Mouse (Mus musculus): ENCODE measurements at regions not wholly inside any gene's neighbourhood (a gene's known extent, or its start where the extent isn't known, plus 50 kb on each side); places are given as distances from the start of the nearest gene placed in this dataset.

DNA sequence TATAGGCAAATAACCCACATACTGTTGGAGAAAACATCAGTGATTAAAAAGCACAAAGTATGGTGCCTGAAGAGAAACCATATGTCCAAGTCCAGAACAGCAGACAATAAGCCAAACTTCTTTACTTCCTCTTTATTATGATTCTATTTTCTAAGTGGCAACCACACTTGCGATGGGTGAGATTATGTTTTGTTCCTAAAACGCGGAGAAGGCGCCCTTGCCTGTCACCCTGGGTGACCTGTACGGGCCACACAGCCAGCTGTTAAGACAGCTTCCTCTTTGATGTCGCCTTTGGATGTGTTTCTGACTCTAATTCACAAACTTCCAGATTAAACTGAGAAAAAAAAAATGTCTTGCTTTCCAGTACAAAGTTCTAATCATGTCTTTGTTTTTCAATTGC, 83.9 kb upstream of the Sgip1 start:
- peak; percentile 82 for DNase-seq (ENCODE audit: low read depth, low spot score)
- peaks cover 0 to 5% of the 10 kb centered on the region in 2 experiments; a peak in 1 of 4 replicates for H3K4me1 ChIP-seq (ENCODE audit: control insufficient read depth in 1 of 2, insufficient read depth in 2 of 2, low read length in 2 of 2)
- TF ChIP-seq RCOR1 (IDR thresholded peaks at IDR 0.05; ENCODE audit: low read depth, low read length) (0 out of 2 replicates have a peak, but pooled peaks have one; percentile 40), GATA1 (IDR thresholded peaks at IDR 0.05; ENCODE audit: low read depth, low read length) (peak; percentile 34), EP300 (IDR thresholded peaks at IDR 0.05; ENCODE audit: low read depth in 1 of 2, low read length in 2 of 2) (peak; percentile 51 to 60; a peak in 3 of 4 replicates), ETS1 (IDR thresholded peaks at IDR 0.05; ENCODE audit: low read depth, low read length) (peak; percentile 75), UBTF (IDR thresholded peaks at IDR 0.05; ENCODE audit: borderline replicate concordance, insufficient read depth, low read depth, low read length) (no peak), SIN3A (IDR thresholded peaks at IDR 0.05; ENCODE audit: low read length) (peak; percentile 19; the same call in 1 of the 2 replicates), NELFE (IDR thresholded peaks at IDR 0.05; ENCODE audit: low read depth, low read length) (no peak), ZNF384 (IDR thresholded peaks at IDR 0.05; ENCODE audit: low read depth, low read length) (0 out of 2 replicates have a peak, but pooled peaks have one; percentile 12), SMC3 (IDR thresholded peaks at IDR 0.05; ENCODE audit: low read depth, low read length) (peak; percentile 3; the same call in 1 of the 2 replicates)
- H3K9ac ChIP-seq (ENCODE audit: control insufficient read depth, low read depth, low read length, poor library complexity, severe bottlenecking): no peak overlapping the region
- no peak overlapping the region for H3K4me3 ChIP-seq (ENCODE audit: control insufficient read depth in 1 of 2, insufficient read depth in 1 of 2, low read depth in 2 of 2, low read length in 2 of 2)
- H3K79me2 ChIP-seq (ENCODE audit: control insufficient read depth, insufficient read depth, low read length, poor library complexity): no peaks in the 10 kb centered on the region
- H3K27me3 ChIP-seq (ENCODE audit: control insufficient read depth in 1 of 2, insufficient read depth in 2 of 2, low read length in 2 of 2): peaks cover 0 to 3% of the 10 kb centered on the region in 2 experiments; a peak in 1 of 4 replicates
- no peaks in the 10 kb centered on the region for H3K9me3 ChIP-seq (replicated peaks; ENCODE audit: insufficient read depth, low read length)
- H3K36me3 ChIP-seq (ENCODE audit: control insufficient read depth in 1 of 2, insufficient read depth in 2 of 2, low read length in 2 of 2): peaks cover 0 to 2% of the 10 kb centered on the region in 2 experiments; a peak in 1 of 4 replicates
- H3K27ac ChIP-seq (ENCODE audit: control insufficient read depth, low read depth, low read length): no peak overlapping the region

GRCm38 (mm10) chr4:102658578-102658977, 82.5 kb upstream of the Sgip1 start:
- Histone ChIP-seq H3K36me3 (ENCODE audit: control insufficient read depth in 1 of 2, insufficient read depth in 2 of 2, low read length in 2 of 2) (peaks cover 0 to 2% of the 10 kb centered on the region in 2 experiments; a peak in 1 of 4 replicates), H3K27ac (ENCODE audit: control insufficient read depth, low read depth, low read length) (no peak overlapping the region), H3K4me3 (ENCODE audit: control insufficient read depth in 1 of 2, insufficient read depth in 1 of 2, low read depth in 2 of 2, low read length in 2 of 2) (no peak overlapping the region), H3K27me3 (ENCODE audit: control insufficient read depth in 1 of 2, insufficient read depth in 2 of 2, low read length in 2 of 2) (peaks cover 0 to 3% of the 10 kb centered on the region in 2 experiments; a peak in 1 of 4 replicates), H3K9me3 (replicated peaks; ENCODE audit: insufficient read depth, low read length) (no peaks in the 10 kb centered on the region), H3K4me1 (ENCODE audit: control insufficient read depth in 1 of 2, insufficient read depth in 2 of 2, low read length in 2 of 2) (peaks cover 0 to 5% of the 10 kb centered on the region in 2 experiments; a peak in 1 of 4 replicates), H3K79me2 (ENCODE audit: control insufficient read depth, insufficient read depth, low read length, poor library complexity) (no peaks in the 10 kb centered on the region), H3K9ac (ENCODE audit: control insufficient read depth, low read depth, low read length, poor library complexity, severe bottlenecking) (no peak overlapping the region)
- no peak for DNase-seq (ENCODE audit: low read depth, low spot score)
- TF ChIP-seq HCFC1 (IDR thresholded peaks at IDR 0.05; ENCODE audit: low read depth, low read length): no peak
- TF ChIP-seq TAL1 (IDR thresholded peaks at IDR 0.05; ENCODE audit: low read length): no peak
- no peak for TF ChIP-seq MAFK (IDR thresholded peaks at IDR 0.05; ENCODE audit: borderline replicate concordance, low read depth, low read length)
- no peak for TF ChIP-seq BHLHE40 (IDR thresholded peaks at IDR 0.05; ENCODE audit: borderline replicate concordance, low read depth, low read length)
- TF ChIP-seq RCOR1 (IDR thresholded peaks at IDR 0.05; ENCODE audit: low read depth, low read length): no peak
- no peak for TF ChIP-seq USF1 (IDR thresholded peaks at IDR 0.05; ENCODE audit: low read depth, low read length)
- no peak for TF ChIP-seq MEF2A (IDR thresholded peaks at IDR 0.05; ENCODE audit: extremely low read depth, insufficient replicate concordance, low read depth, low read length, poor library complexity, severe bottlenecking)
- TF ChIP-seq CHD2 (IDR thresholded peaks at IDR 0.05; ENCODE audit: low read length): no peak
- no peak for TF ChIP-seq GATA1 (IDR thresholded peaks at IDR 0.05; ENCODE audit: low read depth, low read length)
